Mouse (Mus musculus) spleen, adult 2 months (tissue): ENCODE results near the gene Prmt9.

Experiments
- CTCF ChIP-seq: fragments of 200-500 bp; IDR thresholded peaks from 2 replicates; pipeline ENCODE4 v1.5.1; 2011; ENCODE audit warnings: mild to moderate bottlenecking, inconsistent platforms; ENCODE audit not compliant: insufficient read depth, insufficient read length, insufficient replicate concordance; ENCODE audit errors: extremely low read depth
- POLR2A ChIP-seq: fragments of 200-500 bp; IDR thresholded peaks from 2 replicates; pipeline ENCODE4 v1.6.1; 2011; ENCODE audit warnings: low read depth, low read length, inconsistent platforms

DNA sequence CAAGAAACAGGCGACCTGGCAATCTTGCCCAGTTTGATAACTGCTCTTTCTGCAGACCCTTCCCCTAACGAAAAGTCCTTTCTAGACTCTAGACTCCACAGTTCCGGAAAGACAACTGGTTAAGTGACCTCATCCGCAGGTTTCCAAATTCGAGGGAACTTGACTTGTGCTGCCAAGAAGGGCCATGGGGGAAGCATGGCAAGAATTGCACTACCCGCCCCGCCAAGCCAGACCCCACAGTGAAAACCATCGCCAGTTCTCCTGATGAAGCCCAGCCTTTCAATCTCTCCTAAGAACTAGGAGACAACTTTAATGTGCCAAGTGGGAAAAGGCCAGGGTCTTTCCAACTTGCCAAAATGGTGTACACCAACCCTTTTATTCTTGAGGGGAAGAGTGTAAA is 34.0 kb upstream of the Prmt9 start:
- TF ChIP-seq CTCF, result no peak
- no peak for TF ChIP-seq POLR2A
